Mouse (Mus musculus) right cerebral cortex, postnatal 14 days (tissue): Measurements from ENCODE around the gene Mlxip.

Experiments used
- DNase-seq: peaks from one replicate; pipeline ENCODE4 v3.0.0; 2022

Mlxip gene

GRCm38 (mm10) chr5:123436071-123436779 is 41.6 kb downstream of the Mlxip start:
- DNase-seq = no peak

GRCm38 (mm10) chr5:123436780-123437175 is 42.2 kb downstream of the Mlxip start:
- no peak for DNase-seq

DNA sequence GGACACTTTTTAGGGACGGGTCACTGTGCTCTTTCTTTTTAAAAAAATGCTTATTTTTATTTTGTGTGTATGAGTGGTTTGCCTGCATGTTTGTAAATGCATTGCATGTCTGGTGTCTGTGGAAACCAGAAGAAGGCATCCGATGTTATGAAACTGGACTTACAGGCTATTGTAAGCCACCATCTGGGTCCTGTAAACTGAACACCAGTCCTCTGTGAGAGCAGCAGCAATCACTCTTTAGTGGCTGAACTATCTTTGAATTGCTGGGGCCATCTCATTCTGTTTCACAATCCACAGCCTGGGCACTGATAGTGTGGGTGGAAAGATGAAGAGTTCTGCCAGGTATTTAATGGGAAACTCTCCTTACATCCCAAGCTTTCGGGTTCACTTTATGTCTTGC is 43.8 kb downstream of the Mlxip start:
- no peak for DNase-seq

- DNase-seq = no peak
Measured at GRCm38 (mm10) chr5:123439312-123439711, 44.7 kb downstream of the Mlxip start.

DNA sequence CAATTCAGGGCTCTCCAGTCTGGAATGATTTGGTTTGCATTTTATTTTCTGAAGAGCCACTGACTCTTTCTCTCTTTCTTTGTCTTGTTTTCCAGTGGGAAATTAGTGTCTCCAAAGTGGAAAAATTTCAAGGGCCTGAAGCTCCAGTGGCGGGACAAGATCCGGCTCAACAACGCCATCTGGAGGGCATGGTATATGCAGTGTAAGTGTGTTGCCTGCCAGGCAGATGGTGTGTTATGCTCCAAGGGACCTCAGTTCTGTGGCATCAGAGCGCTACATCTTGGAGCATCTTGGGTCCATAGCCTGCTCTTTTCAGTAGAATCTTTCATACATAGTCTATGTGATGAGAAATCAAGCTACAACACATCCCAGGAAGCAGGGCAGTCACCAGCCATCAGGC is 45.3 kb downstream of the Mlxip start:
- peak; percentile 54 for DNase-seq

DNA sequence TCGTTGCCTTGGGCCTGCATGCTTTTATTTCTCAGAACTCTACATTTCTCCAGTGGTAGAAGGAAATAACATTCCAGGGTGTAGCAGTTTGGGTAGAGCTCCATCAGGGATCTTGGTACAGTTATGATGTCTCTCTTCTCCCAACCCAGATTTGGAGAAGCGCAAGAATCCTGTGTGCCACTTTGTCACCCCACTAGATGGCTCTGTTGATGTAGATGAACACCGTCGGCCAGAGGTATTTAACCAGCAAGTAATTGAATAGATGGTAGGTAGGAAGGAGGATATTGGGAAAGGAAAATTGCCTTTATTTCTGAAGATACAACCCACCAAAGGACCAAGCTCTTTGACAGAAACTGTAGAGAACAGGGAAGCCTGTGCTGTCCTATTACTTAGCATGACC is 46.1 kb downstream of the Mlxip start:
- DNase-seq = no peak

- DNase-seq = no peak
Measured at GRCm38 (mm10) chr5:123442283-123442682, 47.7 kb downstream of the Mlxip start.

DNA sequence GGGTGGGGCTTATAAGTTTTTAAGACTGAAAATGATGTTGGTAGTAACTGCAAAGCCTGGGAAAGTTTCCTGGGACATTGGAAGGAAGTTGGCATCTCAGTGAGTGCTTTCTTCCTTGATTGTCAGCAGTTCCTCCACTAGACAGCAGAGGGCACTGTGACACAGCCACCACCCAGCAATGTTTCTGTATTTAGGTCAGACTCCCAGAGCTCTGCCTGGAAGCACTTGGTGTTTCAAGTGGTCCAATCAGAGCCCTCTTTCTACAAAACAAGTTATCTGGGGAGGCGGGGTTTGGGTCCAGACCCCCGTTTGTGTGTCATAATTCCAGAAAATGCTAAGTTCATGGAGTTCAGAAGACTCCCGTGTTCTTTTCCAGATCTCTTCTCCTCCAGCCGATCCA is 49.5 kb downstream of the Mlxip start:
- DNase-seq = peak; percentile 68

DNA sequence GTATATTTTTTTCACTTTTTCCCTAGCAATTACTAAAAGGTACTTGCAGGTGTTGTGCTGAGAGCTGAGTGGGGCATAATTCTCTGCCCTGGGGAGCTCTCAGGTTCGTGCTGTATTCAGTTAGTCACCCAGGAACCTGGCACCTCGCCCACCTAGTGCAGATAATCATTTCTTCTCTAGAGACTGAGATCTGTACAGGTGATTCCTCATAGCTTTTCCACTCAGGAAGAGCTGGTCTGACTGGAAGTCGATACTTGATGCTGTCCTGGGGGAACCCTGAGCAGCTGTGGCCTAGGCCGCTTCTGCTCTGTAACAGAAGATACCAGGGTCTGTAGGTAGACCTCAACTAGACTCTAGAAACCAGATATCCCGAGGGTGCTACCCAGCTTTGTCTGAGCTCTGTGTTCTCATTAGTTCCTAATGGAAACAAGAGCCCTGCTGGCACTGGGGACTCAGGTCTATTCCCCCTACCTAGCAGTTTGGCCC is 50.3 kb downstream of the Mlxip start:
- no peak for DNase-seq

DNA sequence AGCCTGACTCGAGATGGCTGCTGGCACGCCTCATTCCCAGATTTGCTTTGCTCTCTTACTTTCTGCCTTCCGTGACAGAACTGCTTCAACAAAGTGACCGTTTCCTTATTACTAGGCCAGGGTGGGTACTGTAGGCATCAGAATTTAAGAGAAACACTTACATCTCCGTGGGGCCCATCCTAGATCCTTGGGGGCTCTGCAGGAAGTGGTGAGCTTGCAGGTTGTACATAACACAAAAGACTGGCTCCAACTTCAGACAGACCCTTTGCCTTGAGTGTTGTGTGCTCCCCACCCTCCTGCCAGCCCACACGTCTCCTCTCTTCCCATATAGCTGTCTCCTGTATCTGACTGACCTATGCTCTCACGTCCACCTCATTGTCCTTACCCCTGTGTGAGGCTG is 57.3 kb downstream of the Mlxip start:
- no peak for DNase-seq

DNA sequence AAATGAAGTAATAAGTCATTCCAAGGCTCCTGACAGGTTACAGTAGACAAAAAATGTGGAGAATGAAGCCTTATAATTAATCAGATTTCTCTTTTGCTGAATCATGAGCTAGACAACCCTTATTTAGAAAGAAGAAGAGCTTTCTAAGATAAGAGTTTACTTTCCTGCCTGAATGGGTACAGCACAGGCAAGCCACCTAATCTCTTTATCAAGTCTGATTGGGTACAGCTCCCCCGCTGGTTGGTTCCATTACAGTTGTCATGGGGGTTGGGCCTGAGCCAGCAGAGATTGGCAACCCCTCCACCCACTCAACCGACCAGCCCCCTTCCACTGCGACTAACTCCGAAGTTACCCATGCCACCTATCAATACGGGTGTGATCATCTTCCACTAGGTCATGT is 66.8 kb downstream of the Mlxip start:
- no peak for DNase-seq

- DNase-seq = no peak
Measured at GRCm38 (mm10) chr5:123464638-123465037, 70.0 kb downstream of the Mlxip start.

DNA sequence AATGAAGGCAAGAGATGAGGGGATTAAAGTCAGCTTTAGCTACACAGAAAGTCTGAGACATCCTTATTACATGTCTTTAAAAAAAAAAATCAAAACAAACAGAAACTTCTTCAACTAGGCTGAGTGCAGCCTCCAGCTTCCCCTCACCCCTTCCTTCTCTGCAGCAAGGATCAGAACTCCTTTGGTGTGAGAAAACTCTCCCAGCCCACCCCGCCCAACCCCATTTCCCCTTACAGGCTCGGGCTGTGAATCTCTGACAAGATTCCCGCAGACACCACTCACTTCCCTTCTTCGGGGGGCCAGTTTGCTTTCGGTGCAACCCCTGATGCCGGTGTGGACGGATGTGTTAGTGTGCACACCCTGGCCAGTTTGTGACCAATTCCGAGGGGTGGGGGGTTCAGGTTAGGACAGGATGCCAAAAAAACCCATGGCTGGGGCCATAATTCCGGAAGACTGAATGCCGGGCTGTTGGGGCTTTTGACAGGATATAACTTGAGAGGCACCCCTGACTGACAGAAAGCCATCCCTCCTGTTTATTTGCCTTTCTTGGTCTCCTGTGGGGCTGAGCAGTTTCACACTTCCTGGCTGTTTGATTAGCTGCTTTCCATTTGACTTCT is 76.3 kb downstream of the Mlxip start:
- no peak for DNase-seq

GRCm38 (mm10) chr5:123473817-123474216 is 79.2 kb downstream of the Mlxip start:
- no peak for DNase-seq

DNA sequence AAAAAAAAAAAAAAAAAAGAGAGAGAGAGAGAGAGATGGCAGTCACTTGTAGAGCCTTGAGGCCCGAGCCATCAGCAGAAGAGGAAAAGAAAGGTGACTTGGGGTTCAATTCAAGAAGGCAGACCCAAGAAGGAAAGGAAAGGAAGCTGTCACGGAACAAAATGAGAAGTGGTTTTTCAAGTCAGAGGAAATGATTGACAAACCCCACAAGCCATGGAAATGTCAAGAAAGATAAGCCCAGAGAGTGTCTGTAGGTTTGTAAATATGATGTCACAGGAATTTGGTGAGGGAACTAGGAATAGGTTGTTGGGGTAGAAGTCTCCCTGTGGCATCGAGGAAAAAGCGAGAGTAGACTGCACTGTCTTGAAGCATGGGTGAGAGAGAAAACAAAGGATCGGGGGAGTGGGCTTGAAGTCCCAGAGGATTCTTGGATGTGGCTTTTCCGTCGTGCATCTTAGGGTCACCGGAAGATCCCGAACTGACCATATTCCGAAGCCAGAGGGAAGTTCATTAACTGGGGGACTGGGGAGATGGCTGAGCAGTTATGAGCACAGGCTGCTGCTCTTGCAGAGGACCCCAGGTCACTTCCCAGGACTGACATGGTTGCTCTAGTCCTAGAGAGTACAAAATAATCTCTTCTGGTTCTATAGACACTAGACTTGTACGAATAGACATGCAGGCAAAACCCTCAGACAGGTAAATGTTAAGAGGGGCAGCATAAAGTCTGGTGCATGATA is 93.2 kb downstream of the Mlxip start:
- no peak for DNase-seq

DNA sequence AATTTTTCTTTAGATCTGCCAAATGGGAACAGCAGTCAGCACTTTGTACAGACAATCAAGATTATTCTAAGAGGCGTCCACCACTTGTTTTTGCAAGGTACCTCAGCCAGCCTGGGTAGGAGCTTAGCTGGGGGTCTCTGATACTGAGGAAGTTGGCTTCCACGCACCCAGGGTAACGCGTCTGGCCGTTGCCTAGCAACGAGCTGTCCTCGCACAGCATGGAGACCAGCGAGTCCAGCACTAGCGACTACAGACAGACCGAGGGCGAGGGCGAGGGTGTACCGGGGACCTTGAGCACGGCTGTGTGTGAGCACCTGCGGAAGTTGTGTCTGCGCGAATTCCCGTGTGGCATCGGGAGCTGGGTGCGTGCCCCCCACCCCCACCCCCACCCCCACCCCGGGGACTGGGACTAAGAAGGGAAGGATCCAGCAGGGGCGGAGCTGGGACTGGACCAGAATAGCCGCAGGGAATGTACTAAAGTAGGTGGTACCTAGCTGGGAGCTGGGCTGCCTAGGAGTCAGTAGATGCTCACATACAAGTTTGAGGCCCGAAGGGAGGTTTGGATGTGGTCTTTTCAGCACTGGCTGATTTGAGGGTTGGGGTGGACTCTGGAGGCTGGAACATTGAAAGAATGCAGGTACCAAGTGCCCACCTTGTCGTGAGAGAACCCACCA is 94.7 kb downstream of the Mlxip start, which contains the start of the genes Lrrc43 and Il31:
Gene Lrrc43 (plus strand): TSS at position 194 of the 674 bp plus-strand sequence.
Gene Il31 (minus strand): TSS at position 378 of the 674 bp plus-strand sequence.
- DNase-seq = no peak

GRCm38 (mm10) chr5:123489935-123490334 is 95.3 kb downstream of the Mlxip start:
- no peak for DNase-seq

DNA sequence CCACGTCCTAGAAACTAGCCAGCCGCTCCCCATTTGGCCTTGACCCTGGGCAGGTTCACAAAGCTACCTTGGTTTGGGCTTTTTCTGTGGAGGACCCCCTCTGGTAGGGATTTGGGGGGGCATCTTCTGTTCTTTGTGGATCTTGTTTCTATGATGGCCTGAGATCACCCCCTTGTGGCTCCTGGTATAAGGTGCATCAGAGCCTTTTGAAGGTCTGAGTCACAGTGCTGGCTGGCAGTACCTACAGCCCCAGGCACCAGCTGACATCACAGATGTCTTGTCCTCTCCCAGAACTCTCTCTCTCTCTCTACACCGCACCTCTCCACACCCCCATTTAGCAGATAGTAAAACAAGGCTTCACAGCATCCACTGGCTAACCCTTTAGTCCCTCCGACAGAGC is 105.1 kb downstream of the Mlxip start:
- DNase-seq = no peak

DNA sequence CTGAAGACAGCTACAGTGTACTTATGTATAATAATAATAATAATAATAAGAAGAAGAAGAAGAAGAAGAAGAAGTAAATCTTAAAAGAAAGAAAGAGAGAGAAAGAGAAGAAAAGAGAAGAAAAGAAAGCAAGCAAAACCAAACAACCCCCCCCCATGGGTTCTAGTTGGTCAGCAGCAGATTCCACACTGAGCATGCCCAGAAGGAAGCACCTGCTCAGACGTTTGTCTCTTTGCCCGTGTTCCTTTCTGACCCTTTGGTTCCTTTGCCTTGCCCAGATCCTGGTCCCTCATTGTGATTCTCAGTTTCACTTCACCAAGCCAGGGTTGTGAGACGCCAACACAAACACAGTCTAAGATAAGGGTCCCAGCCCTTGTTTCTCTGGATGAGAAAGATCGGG is 107.4 kb downstream of the Mlxip start:
- no peak for DNase-seq
